Mouse (Mus musculus) heart, adult 2 months (tissue): ENCODE results near the gene Soat1.

Source experiments
- CTCF ChIP-seq: fragments of 200-600 bp; IDR thresholded peaks from 2 replicates; pipeline ENCODE4 v1.8.1; 2022; ENCODE audit warnings: antibody characterized with exemption, mild to moderate bottlenecking, moderate library complexity
- POLR2A ChIP-seq: fragments of 200-500 bp; IDR thresholded peaks from 2 replicates; pipeline ENCODE4 v1.6.1; 2011; ENCODE audit warnings: mild to moderate bottlenecking, low read depth, low read length, control low read depth; ENCODE audit not compliant: insufficient read depth

GRCm38 (mm10) chr1:156481826-156482225 lies 7.7 kb upstream of the Soat1 start:
- TF ChIP-seq POLR2A (no peak), CTCF (no peak)
